Mouse (Mus musculus): Measurements from ENCODE around the gene Wdr70. TPM values are rescaled to one million over a fixed set of nuclear protein-coding genes. Genes with fewer than 3 reads are reported as not detected.
A peak's percentile ranks its signal among the peaks of the same experiment; 100 is the strongest.
"Not testable (repeated sequence)": the region's sequence is repeated elsewhere in the genome, so short reads cannot be mapped to it uniquely, and the experiment has no call there.

Gene Wdr70
- polyA plus RNA-seq (2016; fragmentation: Nextera tagmentation; extraction: Ambion mirVana) = 92.2 and 94.6 TPM in 2 replicates

- peak within 1 kb of the TSS; percentile 77 for H3K4me3 ChIP-seq
- H3K4me1 ChIP-seq = peaks cover 7% of the 10 kb centered on the region
- WGBS = 2% methylated on average over 56 of the region's 56 CpGs
- DNase-seq (ENCODE audit: low spot score) = peak; percentile 97
- peak within 1 kb of the TSS; percentile 85 for H3K27ac ChIP-seq (replicated peaks)
- no peaks in the 10 kb centered on the region for H3K27me3 ChIP-seq (ENCODE audit: low read depth, poor library complexity, severe bottlenecking)
- no peaks in the 10 kb centered on the region for H3K9me3 ChIP-seq (replicated peaks)
- H3K36me3 ChIP-seq = peaks cover 28% of the 10 kb centered on the region
These were observed at the start of gene Wdr70 for GRCm38 (mm10) chr15:8098774-8099749. TSS of gene Wdr70 (minus strand) at chr15:8099209.

GRCm38 (mm10) chr15:8135606-8136005 lies 36.6 kb upstream of the Wdr70 start:
- Histone ChIP-seq H3K4me3 (no peak overlapping the region), H3K4me1 (no peaks in the 10 kb centered on the region), H3K27me3 (ENCODE audit: low read depth, poor library complexity, severe bottlenecking) (no peaks in the 10 kb centered on the region), H3K9me3 (replicated peaks) (no peaks in the 10 kb centered on the region), H3K36me3 (peaks cover 100% of the 10 kb centered on the region), H3K27ac (replicated peaks) (no peak overlapping the region)
- no peak for DNase-seq (ENCODE audit: low spot score)
- 96% methylated on average over 5 of the region's 5 CpGs for WGBS

DNA sequence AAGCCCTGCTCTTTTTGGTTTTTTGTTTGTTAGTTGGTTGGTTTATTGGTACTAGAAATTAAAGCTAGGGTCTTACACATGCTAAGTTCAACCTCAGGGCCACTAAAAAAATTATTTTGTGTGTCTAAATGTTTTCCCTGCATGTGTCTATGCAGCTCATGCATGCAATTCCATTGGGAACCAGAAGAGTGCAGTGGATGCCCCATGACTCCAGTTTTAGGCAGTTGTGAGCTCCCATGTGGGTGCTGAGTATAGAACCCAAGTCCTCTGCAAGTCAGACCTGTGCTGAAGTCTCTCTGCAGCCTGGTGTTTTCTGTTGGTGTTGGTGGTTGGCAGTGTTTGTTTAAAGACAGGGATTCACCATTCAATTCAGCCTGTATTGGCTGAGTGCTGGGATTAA lies 32.8 kb upstream of the Wdr70 start:
- Histone ChIP-seq H3K27ac (replicated peaks) (no peak overlapping the region), H3K36me3 (peaks cover 100% of the 10 kb centered on the region), H3K4me3 (no peak overlapping the region), H3K4me1 (no peaks in the 10 kb centered on the region), H3K27me3 (ENCODE audit: low read depth, poor library complexity, severe bottlenecking) (no peaks in the 10 kb centered on the region), H3K9me3 (replicated peaks) (no peaks in the 10 kb centered on the region)
- DNase-seq (ENCODE audit: low spot score) = no peak

DNA sequence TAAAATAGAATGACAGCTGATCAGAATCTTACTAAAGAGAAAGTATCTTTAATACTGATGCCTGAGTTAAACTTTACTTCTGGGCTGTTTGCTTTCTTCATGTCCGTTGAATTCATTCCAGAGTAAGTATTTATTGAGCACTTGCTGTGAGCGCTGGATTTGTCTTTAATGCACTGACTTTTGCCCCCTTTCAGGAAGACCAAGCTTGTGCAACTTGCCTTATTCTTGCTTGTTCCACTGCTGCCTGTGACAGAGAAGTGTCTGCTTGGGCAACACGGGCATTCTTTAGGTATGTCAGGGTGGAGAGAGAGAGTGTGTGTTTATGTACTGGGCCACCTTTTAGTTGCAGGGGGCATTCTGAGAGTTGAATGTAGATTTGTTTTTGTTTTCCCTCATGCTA lies 32.3 kb upstream of the Wdr70 start:
- Histone ChIP-seq H3K27me3 (ENCODE audit: low read depth, poor library complexity, severe bottlenecking) (no peaks in the 10 kb centered on the region), H3K36me3 (peaks cover 100% of the 10 kb centered on the region), H3K4me1 (no peaks in the 10 kb centered on the region), H3K4me3 (no peak overlapping the region), H3K27ac (replicated peaks) (no peak overlapping the region), H3K9me3 (replicated peaks) (no peaks in the 10 kb centered on the region)
- WGBS = 97% methylated on average over 3 of the region's 3 CpGs
- no peak for DNase-seq (ENCODE audit: low spot score)

DNA sequence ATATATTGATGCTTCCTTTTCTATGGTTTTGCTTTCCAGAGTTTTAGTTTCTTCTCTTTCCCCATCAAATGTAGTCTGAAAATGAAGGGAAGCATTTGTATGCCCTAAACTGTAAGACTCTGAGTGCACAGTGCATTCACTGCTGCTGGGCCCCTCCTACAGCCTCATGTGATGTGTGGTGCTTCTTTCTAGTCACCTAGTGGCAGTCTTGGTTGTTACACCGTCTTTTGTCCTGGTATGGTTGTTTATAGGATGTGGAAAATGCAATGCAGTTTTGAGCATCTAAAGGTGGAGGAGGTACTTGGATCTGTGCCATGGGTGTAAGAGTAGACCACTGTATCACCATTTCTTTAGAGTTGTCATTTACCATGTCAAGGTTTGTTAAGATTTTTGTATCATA lies 30.3 kb upstream of the Wdr70 start:
- Histone ChIP-seq H3K4me3 (no peak overlapping the region), H3K27me3 (ENCODE audit: low read depth, poor library complexity, severe bottlenecking) (no peaks in the 10 kb centered on the region), H3K27ac (replicated peaks) (no peak overlapping the region), H3K9me3 (replicated peaks) (no peaks in the 10 kb centered on the region), H3K36me3 (peaks cover 99% of the 10 kb centered on the region), H3K4me1 (no peaks in the 10 kb centered on the region)
- no peak for DNase-seq (ENCODE audit: low spot score)
- 78% methylated on average over 1 of the region's 1 CpGs for WGBS

DNA sequence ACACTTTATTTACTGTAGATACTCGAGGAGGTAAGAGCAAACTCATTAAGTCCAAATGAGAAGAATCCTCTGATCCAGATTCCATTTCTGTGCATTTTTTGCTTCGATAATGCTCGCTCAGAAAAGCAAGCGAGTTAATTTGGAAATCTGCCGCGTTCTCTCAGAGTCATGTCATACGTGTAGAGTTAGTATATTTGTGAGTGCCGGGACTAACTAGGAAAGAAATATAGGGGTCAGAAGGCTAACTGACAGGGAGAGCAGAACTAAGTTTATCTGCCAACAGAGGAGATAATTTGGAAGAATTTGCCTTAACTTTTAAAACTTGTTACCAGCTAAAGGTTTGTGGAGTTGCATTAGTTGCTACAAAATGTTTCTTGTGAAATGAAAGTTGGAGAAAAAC lies 10.8 kb upstream of the Wdr70 start:
- Histone ChIP-seq H3K4me1 (peaks cover 22% of the 10 kb centered on the region), H3K4me3 (peak overlapping the region; percentile 85), H3K27me3 (ENCODE audit: low read depth, poor library complexity, severe bottlenecking) (no peaks in the 10 kb centered on the region), H3K9me3 (replicated peaks) (no peaks in the 10 kb centered on the region), H3K27ac (replicated peaks) (peak overlapping the region; percentile 90), H3K36me3 (peaks cover 40% of the 10 kb centered on the region)
- WGBS = 6% methylated on average over 8 of the region's 8 CpGs
- no peak for DNase-seq (ENCODE audit: low spot score)

DNA sequence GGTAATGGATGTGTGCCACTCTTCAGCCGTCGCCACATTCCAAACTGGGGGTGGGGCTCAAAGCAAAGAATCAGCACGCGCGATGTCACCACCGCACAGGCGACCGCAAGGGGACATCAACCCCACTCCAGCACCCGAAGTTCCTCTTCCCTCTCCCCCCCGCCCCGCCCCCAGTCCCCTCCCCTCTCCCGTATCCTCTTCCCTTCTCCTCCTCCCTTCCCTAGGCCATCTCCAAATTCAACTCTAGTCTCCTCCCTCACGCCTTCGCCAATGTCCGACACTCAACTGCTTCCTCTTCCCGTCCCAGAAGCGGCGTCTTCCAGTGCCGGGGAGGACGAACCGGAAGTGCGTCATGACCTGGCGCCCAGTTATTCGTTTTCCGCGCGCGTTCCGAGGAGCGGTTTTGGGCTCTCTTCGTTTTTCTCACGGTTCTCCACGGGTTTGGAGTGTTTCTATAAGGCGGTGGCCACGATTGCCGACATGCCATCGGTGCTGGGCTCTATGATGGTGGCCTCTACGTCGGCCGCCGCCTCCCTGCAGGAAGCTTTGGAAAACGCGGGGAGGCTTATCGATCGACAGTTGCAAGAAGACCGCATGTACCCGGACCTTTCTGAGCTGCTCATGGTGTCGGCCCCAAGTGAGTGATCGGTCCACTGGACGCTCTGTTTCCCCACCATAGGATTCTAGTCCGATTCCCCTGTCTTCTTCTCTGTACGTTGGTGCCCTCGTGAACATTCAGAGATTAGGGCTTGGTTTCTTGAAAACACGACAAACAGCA lies 10.1 kb upstream of the Wdr70 start, which contains the start of gene Nup155:
Gene Nup155, plus strand, starts transcription at position 308 of the 778 bp plus-strand sequence.
- H3K27me3 ChIP-seq (ENCODE audit: low read depth, poor library complexity, severe bottlenecking) = no peaks in the 10 kb centered on the region
- under 1% methylated on average over 54 of the region's 54 CpGs for WGBS
- peaks cover 22% of the 10 kb centered on the region for H3K4me1 ChIP-seq
- H3K36me3 ChIP-seq = peaks cover 34% of the 10 kb centered on the region
- H3K9me3 ChIP-seq (replicated peaks) = no peaks in the 10 kb centered on the region
- DNase-seq (ENCODE audit: low spot score) = peak; percentile 93
- H3K27ac ChIP-seq (replicated peaks) = peak within 1 kb of the TSS; percentile 90
- peak within 1 kb of the TSS; percentile 85 for H3K4me3 ChIP-seq

DNA sequence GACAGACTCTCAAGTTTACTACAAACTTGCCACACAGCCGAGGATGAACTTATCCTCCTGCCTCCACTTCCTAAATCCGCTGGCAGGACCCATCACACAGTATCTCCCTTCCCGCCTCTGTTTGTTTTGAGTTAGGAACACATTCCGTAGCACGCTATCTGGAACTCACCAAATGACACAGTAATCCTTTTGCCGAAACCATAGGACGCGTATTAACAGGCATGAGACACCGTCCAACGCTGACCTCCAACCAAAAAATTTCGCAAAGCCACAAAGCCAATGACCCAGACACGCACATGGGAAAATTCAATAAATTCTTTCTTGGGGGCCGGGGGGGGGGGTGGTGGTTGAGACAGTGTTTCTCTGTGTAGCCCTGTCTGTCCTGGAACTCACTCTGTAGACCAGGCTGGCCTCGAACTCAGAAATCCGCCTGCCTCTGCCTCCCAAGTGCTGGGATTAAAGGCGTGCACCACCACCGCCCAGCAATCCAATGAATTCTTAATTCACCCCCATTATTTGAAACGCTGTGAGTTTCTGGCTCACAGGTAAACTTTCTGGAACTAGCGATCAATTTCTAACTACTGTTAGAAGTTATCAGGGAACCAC lies 9.5 kb upstream of the Wdr70 start:
- Histone ChIP-seq H3K9me3 (replicated peaks) (no peaks in the 10 kb centered on the region), H3K4me3 (peak overlapping the region; percentile 85), H3K27ac (replicated peaks) (peak overlapping the region; percentile 90), H3K36me3 (peaks cover 27% of the 10 kb centered on the region), H3K27me3 (ENCODE audit: low read depth, poor library complexity, severe bottlenecking) (no peaks in the 10 kb centered on the region), H3K4me1 (peaks cover 22% of the 10 kb centered on the region)
- 61% methylated on average over 19 of the region's 19 CpGs for WGBS
- no peak for DNase-seq (ENCODE audit: low spot score)

GRCm38 (mm10) chr15:8101975-8102542 lies 3.0 kb upstream of the Wdr70 start:
- not testable (repeated sequence) for H3K27ac ChIP-seq (replicated peaks); H3K36me3 ChIP-seq; H3K27me3 ChIP-seq (ENCODE audit: low read depth, poor library complexity, severe bottlenecking); H3K4me3 ChIP-seq; H3K9me3 ChIP-seq (replicated peaks); H3K4me1 ChIP-seq; DNase-seq (ENCODE audit: low spot score)
- WGBS = 88% methylated on average over 15 of the region's 15 CpGs

DNA sequence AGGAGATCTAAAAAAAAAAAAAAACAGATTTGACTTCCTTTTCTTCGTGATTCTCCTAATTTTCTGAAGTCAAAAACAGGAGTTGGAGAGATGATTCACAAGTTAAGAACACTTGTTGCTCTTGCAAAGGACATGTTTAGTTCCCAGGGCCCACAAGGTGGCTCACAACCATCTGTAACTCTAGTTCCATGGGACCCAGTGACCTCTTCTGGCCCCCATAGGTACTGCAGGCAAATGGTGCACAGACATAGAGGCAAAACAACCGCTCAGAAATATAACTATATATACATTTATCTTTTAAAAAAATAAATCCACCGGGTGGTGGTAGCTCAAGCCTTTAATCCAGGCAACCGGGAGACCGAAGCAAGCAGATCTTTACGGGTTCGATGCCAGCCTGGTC lies 1.2 kb downstream of the Wdr70 start:
- 23% methylated on average over 7 of the region's 7 CpGs for WGBS
- H3K9me3 ChIP-seq (replicated peaks) = no peaks in the 10 kb centered on the region
- H3K4me1 ChIP-seq = peaks cover 7% of the 10 kb centered on the region
- H3K36me3 ChIP-seq = peaks cover 40% of the 10 kb centered on the region
- H3K4me3 ChIP-seq = peak overlapping the region; percentile 77
- peak; percentile 49 for DNase-seq (ENCODE audit: low spot score)
- H3K27me3 ChIP-seq (ENCODE audit: low read depth, poor library complexity, severe bottlenecking) = no peaks in the 10 kb centered on the region
- no peak overlapping the region for H3K27ac ChIP-seq (replicated peaks)

- DNase-seq (ENCODE audit: low spot score); H3K27ac ChIP-seq (replicated peaks); H3K27me3 ChIP-seq (ENCODE audit: low read depth, poor library complexity, severe bottlenecking); H3K4me1 ChIP-seq; H3K4me3 ChIP-seq; H3K9me3 ChIP-seq (replicated peaks): not testable (repeated sequence)
- H3K36me3 ChIP-seq = peaks cover 75% of the 10 kb centered on the region
- WGBS = 100% methylated on average over 1 of the region's 1 CpGs
These were observed 6.3 kb downstream of the Wdr70 start for GRCm38 (mm10) chr15:8092668-8093067.

DNA sequence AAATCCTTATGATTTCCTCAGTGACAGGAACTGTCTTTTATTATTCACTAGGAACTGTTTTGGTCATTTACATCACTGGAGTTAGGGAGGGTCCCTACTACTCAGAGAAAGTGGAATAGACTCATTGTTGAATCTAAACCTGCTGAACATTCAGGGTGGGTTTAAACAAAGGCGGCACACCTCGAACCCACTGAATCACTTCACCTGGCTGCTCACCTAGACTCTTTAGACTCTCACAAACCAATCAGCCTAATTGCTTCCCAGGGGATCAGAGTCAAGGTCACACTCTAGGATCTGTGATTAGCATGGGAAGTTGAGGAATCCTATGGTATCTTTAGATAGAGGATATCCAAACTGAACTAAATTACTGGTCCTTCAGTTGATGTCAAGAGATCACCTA lies 8.3 kb downstream of the Wdr70 start:
- no peak overlapping the region for H3K27ac ChIP-seq (replicated peaks)
- WGBS = 98% methylated on average over 2 of the region's 2 CpGs
- no peak for DNase-seq (ENCODE audit: low spot score)
- H3K4me1 ChIP-seq = no peaks in the 10 kb centered on the region
- no peak overlapping the region for H3K4me3 ChIP-seq
- no peaks in the 10 kb centered on the region for H3K9me3 ChIP-seq (replicated peaks)
- peaks cover 69% of the 10 kb centered on the region for H3K36me3 ChIP-seq
- no peaks in the 10 kb centered on the region for H3K27me3 ChIP-seq (ENCODE audit: low read depth, poor library complexity, severe bottlenecking)

Data from midbrain, embryonic 10.5 days (tissue).